Mouse (Mus musculus): ENCODE data around the gene Plbd2. TPM values are rescaled to one million over a fixed set of nuclear protein-coding genes. Genes with fewer than 3 reads are reported as not detected.

The Plbd2 gene
- polyA plus RNA-seq, 1 experiment: 75.3 TPM

- no peaks in the 10 kb centered on the region for H3K79me2 ChIP-seq (ENCODE audit: control insufficient read depth, insufficient read depth)
- H3K4me2 ChIP-seq (ENCODE audit: low read depth): no peak overlapping the region
- no peaks in the 10 kb centered on the region for H3K27me3 ChIP-seq (ENCODE audit: control insufficient read depth, insufficient read depth, insufficient read length)
- no peak overlapping the region for H3K4me3 ChIP-seq
- H3K36me3 ChIP-seq (ENCODE audit: control insufficient read depth, insufficient read depth): peaks cover 25% of the 10 kb centered on the region
- no peak overlapping the region for H3ac ChIP-seq (ENCODE audit: control insufficient read depth, insufficient read length)
- no peak for TF ChIP-seq REST (IDR thresholded peaks at IDR 0.05; ENCODE audit: insufficient read depth, insufficient read length)
- no peak for TF ChIP-seq CEBPB (IDR thresholded peaks at IDR 0.05; ENCODE audit: insufficient read depth, poor library complexity, severe bottlenecking)
- TF ChIP-seq TCF12 (IDR thresholded peaks at IDR 0.05; ENCODE audit: insufficient read depth, poor library complexity, severe bottlenecking): no peak
- TF ChIP-seq E2F4 (IDR thresholded peaks at IDR 0.05; ENCODE audit: insufficient read depth): no peak
- no peak for TF ChIP-seq POLR2A (IDR thresholded peaks at IDR 0.05; ENCODE audit: insufficient read length, low read depth)
- TF ChIP-seq MAX (IDR thresholded peaks at IDR 0.05; ENCODE audit: low read depth): no peak
These were observed 33.2 kb upstream of the Plbd2 start for GRCm38 (mm10) chr5:120536632-120537031.

GRCm38 (mm10) chr5:120536046-120536445 lies 32.6 kb upstream of the Plbd2 start:
- peaks cover 23% of the 10 kb centered on the region for H3K36me3 ChIP-seq (ENCODE audit: control insufficient read depth, insufficient read depth)
- H3K27me3 ChIP-seq (ENCODE audit: control insufficient read depth, insufficient read depth, insufficient read length): no peaks in the 10 kb centered on the region
- H3K4me3 ChIP-seq: no peak overlapping the region
- TF ChIP-seq POLR2AphosphoS2 (IDR thresholded peaks at IDR 0.05; ENCODE audit: insufficient read length, low read depth) (peak; percentile 59), TCF3 (IDR thresholded peaks at IDR 0.05; ENCODE audit: insufficient read length, low read depth) (no peak)
- no peak overlapping the region for H3ac ChIP-seq (ENCODE audit: control insufficient read depth, insufficient read length)
- H3K79me2 ChIP-seq (ENCODE audit: control insufficient read depth, insufficient read depth): no peaks in the 10 kb centered on the region
- H3K4me2 ChIP-seq (ENCODE audit: low read depth): no peak overlapping the region

DNA sequence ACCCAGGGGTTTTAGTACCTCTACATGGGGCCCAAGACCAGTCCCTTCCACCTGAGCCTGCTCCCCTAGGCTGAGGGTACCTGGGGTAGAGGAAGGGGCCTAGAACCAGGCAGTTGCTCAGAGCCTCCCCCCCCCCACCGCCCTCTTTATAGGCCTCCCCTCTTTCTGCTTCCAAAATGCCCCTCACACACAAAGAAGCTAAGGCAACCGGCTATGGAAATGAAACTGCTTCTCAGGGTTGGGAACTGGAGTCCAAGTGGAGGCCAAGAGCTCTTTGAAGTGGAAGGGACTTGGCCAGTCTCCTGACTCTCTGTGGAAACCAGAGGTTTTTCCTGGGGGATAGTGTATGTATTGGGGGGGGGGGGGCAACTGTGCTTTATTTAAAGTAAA lies 31.3 kb upstream of the Plbd2 start:
- no peak overlapping the region for H3K4me3 ChIP-seq
- TF ChIP-seq POLR2A (IDR thresholded peaks at IDR 0.05; ENCODE audit: insufficient read length, low read depth): no peak
- no peak for TF ChIP-seq CEBPB (IDR thresholded peaks at IDR 0.05; ENCODE audit: insufficient read depth, poor library complexity, severe bottlenecking)
- no peak for TF ChIP-seq REST (IDR thresholded peaks at IDR 0.05; ENCODE audit: insufficient read depth, insufficient read length)
- no peak for TF ChIP-seq USF1 (IDR thresholded peaks at IDR 0.05; ENCODE audit: low read depth)
- no peak for TF ChIP-seq MYOD1 (IDR thresholded peaks at IDR 0.05; ENCODE audit: control insufficient read depth in 1 of 3, insufficient read length in 2 of 3, low read depth in 2 of 3)
- peaks cover 10% of the 10 kb centered on the region for H3K36me3 ChIP-seq (ENCODE audit: control insufficient read depth, insufficient read depth)
- H3ac ChIP-seq (ENCODE audit: control insufficient read depth, insufficient read length): no peak overlapping the region
- no peak overlapping the region for H3K4me2 ChIP-seq (ENCODE audit: low read depth)
- no peaks in the 10 kb centered on the region for H3K79me2 ChIP-seq (ENCODE audit: control insufficient read depth, insufficient read depth)
- H3K27me3 ChIP-seq (ENCODE audit: control insufficient read depth, insufficient read depth, insufficient read length): no peaks in the 10 kb centered on the region

GRCm38 (mm10) chr5:120534071-120534685 lies 30.8 kb upstream of the Plbd2 start:
- TF ChIP-seq POLR2AphosphoS2 (IDR thresholded peaks at IDR 0.05; ENCODE audit: insufficient read length, low read depth): peak; percentile 79
- no peak for TF ChIP-seq MYOD1 (IDR thresholded peaks at IDR 0.05; ENCODE audit: control insufficient read depth in 1 of 3, insufficient read length in 2 of 3, low read depth in 2 of 3)
- peak; percentile 30 for TF ChIP-seq POLR2A (IDR thresholded peaks at IDR 0.05; ENCODE audit: insufficient read length, low read depth)
- Histone ChIP-seq H3K27me3 (ENCODE audit: control insufficient read depth, insufficient read depth, insufficient read length) (no peaks in the 10 kb centered on the region), H3K79me2 (ENCODE audit: control insufficient read depth, insufficient read depth) (no peaks in the 10 kb centered on the region), H3ac (ENCODE audit: control insufficient read depth, insufficient read length) (no peak overlapping the region), H3K4me2 (ENCODE audit: low read depth) (no peak overlapping the region), H3K36me3 (ENCODE audit: control insufficient read depth, insufficient read depth) (peaks cover 5% of the 10 kb centered on the region), H3K4me3 (no peak overlapping the region)

DNA sequence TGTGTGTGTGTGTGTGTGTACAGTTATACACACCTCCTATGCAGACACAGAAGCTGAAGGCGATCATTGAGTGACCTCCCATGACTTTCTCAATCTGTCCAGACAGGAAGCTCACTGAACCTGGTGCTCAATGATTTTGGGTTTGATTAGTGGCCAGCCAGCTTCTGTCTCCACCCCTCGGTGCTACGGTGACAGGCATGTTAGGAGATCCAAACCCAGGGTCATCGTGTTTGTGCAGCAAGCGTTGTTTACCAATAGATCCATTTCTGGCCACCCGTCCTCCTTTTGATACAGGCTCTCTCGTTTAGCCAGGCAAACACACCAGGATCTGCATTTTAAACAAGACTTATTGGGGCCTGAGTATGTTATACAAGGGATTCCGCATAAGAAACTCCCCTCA lies 28.2 kb upstream of the Plbd2 start:
- H3K4me2 ChIP-seq (ENCODE audit: low read depth): no peak overlapping the region
- no peaks in the 10 kb centered on the region for H3K79me2 ChIP-seq (ENCODE audit: control insufficient read depth, insufficient read depth)
- no peak for TF ChIP-seq MYOD1 (IDR thresholded peaks at IDR 0.05; ENCODE audit: control insufficient read depth in 1 of 3, insufficient read length in 2 of 3, low read depth in 2 of 3)
- TF ChIP-seq POLR2AphosphoS2 (IDR thresholded peaks at IDR 0.05; ENCODE audit: insufficient read length, low read depth): no peak
- TF ChIP-seq MYOG (IDR thresholded peaks at IDR 0.05; ENCODE audit: control insufficient read depth in 1 of 3, insufficient read depth in 1 of 3, insufficient read length in 2 of 3, low read depth in 2 of 3): no peak
- TF ChIP-seq CEBPB (IDR thresholded peaks at IDR 0.05; ENCODE audit: insufficient read depth, poor library complexity, severe bottlenecking): no peak
- no peak for TF ChIP-seq E2F4 (IDR thresholded peaks at IDR 0.05; ENCODE audit: insufficient read depth)
- no peak for TF ChIP-seq TCF3 (IDR thresholded peaks at IDR 0.05; ENCODE audit: insufficient read length, low read depth)
- no peak for TF ChIP-seq POLR2A (IDR thresholded peaks at IDR 0.05; ENCODE audit: insufficient read length, low read depth)
- TF ChIP-seq TCF12 (IDR thresholded peaks at IDR 0.05; ENCODE audit: insufficient read depth, poor library complexity, severe bottlenecking): no peak
- TF ChIP-seq REST (IDR thresholded peaks at IDR 0.05; ENCODE audit: insufficient read depth, insufficient read length): no peak
- TF ChIP-seq MAX (IDR thresholded peaks at IDR 0.05; ENCODE audit: low read depth): no peak
- no peak for TF ChIP-seq USF1 (IDR thresholded peaks at IDR 0.05; ENCODE audit: low read depth)
- no peak for TF ChIP-seq SRF (IDR thresholded peaks at IDR 0.05; ENCODE audit: control insufficient read depth, insufficient read length, low read depth)

More for the DNA sequence above, 28.2 kb upstream of the Plbd2 start:
- no peak overlapping the region for H3ac ChIP-seq (ENCODE audit: control insufficient read depth, insufficient read length)
- no peaks in the 10 kb centered on the region for H3K27me3 ChIP-seq (ENCODE audit: control insufficient read depth, insufficient read depth, insufficient read length)
- no peak overlapping the region for H3K4me3 ChIP-seq
- peaks cover 4% of the 10 kb centered on the region for H3K36me3 ChIP-seq (ENCODE audit: control insufficient read depth, insufficient read depth)
